Mouse (Mus musculus): Measurements from ENCODE around the gene C2cd3.

DNA sequence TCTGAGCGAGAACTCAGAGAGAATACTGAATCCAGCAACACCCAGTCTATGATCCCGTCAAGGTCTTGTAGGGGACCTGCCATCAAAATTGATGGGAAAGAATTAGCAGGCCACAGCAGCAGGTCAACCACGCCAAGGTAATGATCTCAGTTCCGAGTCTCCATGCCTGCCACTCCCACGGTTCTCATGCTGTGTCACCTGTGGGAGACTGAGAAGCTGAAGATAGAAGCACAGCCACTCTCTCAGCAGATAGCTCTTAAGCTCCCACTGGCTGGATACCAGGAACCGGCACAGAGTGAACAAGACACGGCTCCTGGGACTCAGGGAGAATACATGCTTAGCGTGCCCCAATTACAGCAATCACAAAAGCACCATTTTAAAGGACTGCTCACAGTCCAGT, 18.1 kb downstream of the C2cd3 start:
- no peak for TF ChIP-seq CTCF (IDR thresholded peaks at IDR 0.05; ENCODE audit: insufficient read depth, low read depth, low read length)
- no peak for TF ChIP-seq POLR2A (IDR thresholded peaks at IDR 0.05; ENCODE audit: insufficient read depth, low read depth, low read length)

All from olfactory bulb, adult 2 months (tissue).